Mouse (Mus musculus) midbrain, embryonic 10.5 days (tissue): ENCODE measurements around the gene Lyzl4. TPM values are rescaled to one million over a fixed set of nuclear protein-coding genes. Genes with fewer than 3 reads are reported as not detected.
"Not testable (repeated sequence)": the region's sequence is repeated elsewhere in the genome, so short reads cannot be mapped to it uniquely, and the experiment has no call there.

Source experiments
- DNase-seq: peaks from one replicate; pipeline ENCODE4 v3.0.0-alpha.2; 2017; ENCODE audit warnings: low spot score
- H3K27ac ChIP-seq: fragments of 300-500 bp; sonication (generic); replicated peaks from 2 replicates; pipeline ENCODE4 v1.5.1; 2016; ENCODE audit warnings: mild to moderate bottlenecking
- H3K27me3 ChIP-seq: fragments of 300-500 bp; sonication (generic); 2 replicates; pipeline ENCODE4 v1.6.1; 2016; ENCODE audit warnings: low read depth, mild to moderate bottlenecking; ENCODE audit not compliant: poor library complexity, severe bottlenecking
- H3K36me3 ChIP-seq: fragments of 300-500 bp; sonication (generic); 2 replicates; pipeline ENCODE4 v1.6.1; 2016; ENCODE audit warnings: mild to moderate bottlenecking, moderate library complexity
- H3K4me1 ChIP-seq: fragments of 300-500 bp; sonication (generic); 2 replicates; pipeline ENCODE4 v1.6.1; 2016
- H3K4me3 ChIP-seq: fragments of 300-500 bp; sonication (generic); 2 replicates; pipeline ENCODE4 v1.5.1; 2016; ENCODE audit warnings: mild to moderate bottlenecking, moderate library complexity
- H3K9me3 ChIP-seq: fragments of 300-500 bp; sonication (generic); replicated peaks from 2 replicates; pipeline ENCODE4 v1.6.1; 2016; ENCODE audit warnings: mild to moderate bottlenecking
- WGBS: fragments of 180-500 bp; shearing (Covaris S2); methylation state at CpG from one replicate; pipeline ENCODE4 v1.1.7; 2016; 5-methylcytosine and 5-hydroxymethylcytosine counted together
- polyA plus RNA-seq: library from polyadenylated mRNA; unstranded; fragments of >200 nt; fragmentation: Nextera tagmentation; extraction: Ambion mirVana; gene quantifications from 2 replicates; pipeline ENCODE4 v1.2.1, GENCODE M21; 2016

Lyzl4 gene
- polyA plus RNA-seq, 1 experiment from 2014 or later, result not detected

- no peaks in the 10 kb centered on the region for H3K36me3 ChIP-seq
- peaks cover 2% of the 10 kb centered on the region; the same call in 1 of the 2 replicates for H3K4me1 ChIP-seq
- no peaks in the 10 kb centered on the region for H3K9me3 ChIP-seq
- H3K27ac ChIP-seq, result no peak overlapping the region
- H3K4me3 ChIP-seq, result no peak overlapping the region
- H3K27me3 ChIP-seq, result 0 out of 2 replicates have a peak, but pooled peaks cover 4% of the 10 kb centered on the region
- DNase-seq, result no peak
Observed at GRCm38 (mm10) chr9:121614241-121614757, 27.6 kb downstream of the Lyzl4 start.

GRCm38 (mm10) chr9:121613192-121613591 is 28.7 kb downstream of the Lyzl4 start:
- no peaks in the 10 kb centered on the region for H3K36me3 ChIP-seq
- WGBS, result 83% methylated on average over 5 of the region's 5 CpGs
- no peaks in the 10 kb centered on the region for H3K27me3 ChIP-seq
- H3K9me3 ChIP-seq, result no peaks in the 10 kb centered on the region
- H3K4me1 ChIP-seq, result no peaks in the 10 kb centered on the region
- no peak for DNase-seq
- no peak overlapping the region for H3K27ac ChIP-seq
- H3K4me3 ChIP-seq, result no peak overlapping the region

- H3K27me3 ChIP-seq, result no peaks in the 10 kb centered on the region
- no peaks in the 10 kb centered on the region for H3K4me1 ChIP-seq
- no peak overlapping the region for H3K27ac ChIP-seq
- H3K36me3 ChIP-seq, result no peaks in the 10 kb centered on the region
- no peak for DNase-seq
- no peaks in the 10 kb centered on the region for H3K9me3 ChIP-seq
- WGBS, result 86% methylated on average over 6 of the region's 6 CpGs
- H3K4me3 ChIP-seq, result no peak overlapping the region
Observed at GRCm38 (mm10) chr9:121609381-121609780, 32.5 kb downstream of the Lyzl4 start.

- no peak for DNase-seq
- H3K4me3 ChIP-seq, result no peak overlapping the region
- WGBS, result 61% methylated on average over 1 of the region's 1 CpGs
- H3K4me1 ChIP-seq, result no peaks in the 10 kb centered on the region
- no peaks in the 10 kb centered on the region for H3K36me3 ChIP-seq
- no peaks in the 10 kb centered on the region for H3K27me3 ChIP-seq
- H3K9me3 ChIP-seq, result no peaks in the 10 kb centered on the region
- H3K27ac ChIP-seq, result no peak overlapping the region
Observed at GRCm38 (mm10) chr9:121606498-121607096, 35.3 kb downstream of the Lyzl4 start.

- H3K4me3 ChIP-seq, result no peak overlapping the region
- H3K36me3 ChIP-seq, result no peaks in the 10 kb centered on the region
- H3K4me1 ChIP-seq, result peaks cover 8% of the 10 kb centered on the region
- no peaks in the 10 kb centered on the region for H3K27me3 ChIP-seq
- WGBS, result 57% methylated on average over 12 of the region's 12 CpGs
- H3K9me3 ChIP-seq, result no peaks in the 10 kb centered on the region
- no peak overlapping the region for H3K27ac ChIP-seq
- peak; percentile 83 for DNase-seq
Observed at GRCm38 (mm10) chr9:121605414-121606278, 36.2 kb downstream of the Lyzl4 start.

- H3K4me3 ChIP-seq, result no peak overlapping the region
- no peak for DNase-seq
- H3K27ac ChIP-seq, result 0 out of 2 replicates have a peak overlapping the region, but pooled peaks have one; percentile 23
- H3K36me3 ChIP-seq, result no peaks in the 10 kb centered on the region
- H3K9me3 ChIP-seq, result no peaks in the 10 kb centered on the region
- no peaks in the 10 kb centered on the region for H3K27me3 ChIP-seq
- peaks cover 16% of the 10 kb centered on the region for H3K4me1 ChIP-seq
- WGBS, result 88% methylated on average over 2 of the region's 2 CpGs
Observed at GRCm38 (mm10) chr9:121602381-121602780, 39.5 kb downstream of the Lyzl4 start.

GRCm38 (mm10) chr9:121600861-121601427 is 41.0 kb downstream of the Lyzl4 start:
- Histone ChIP-seq H3K27me3 (no peaks in the 10 kb centered on the region), H3K27ac (no peak overlapping the region; the same call in 1 of the 2 replicates), H3K36me3 (no peaks in the 10 kb centered on the region), H3K4me1 (peaks cover 16% of the 10 kb centered on the region), H3K4me3 (no peak overlapping the region), H3K9me3 (no peaks in the 10 kb centered on the region)
- WGBS, result 45% methylated on average over 6 of the region's 6 CpGs
- no peak for DNase-seq

GRCm38 (mm10) chr9:121600201-121600860 is 41.6 kb downstream of the Lyzl4 start:
- WGBS, result 69% methylated on average over 13 of the region's 13 CpGs
- Histone ChIP-seq H3K27me3 (no peaks in the 10 kb centered on the region), H3K36me3 (no peaks in the 10 kb centered on the region), H3K4me3 (no peak overlapping the region), H3K4me1 (peaks cover 16% of the 10 kb centered on the region), H3K27ac (no peak overlapping the region), H3K9me3 (no peaks in the 10 kb centered on the region)
- DNase-seq, result no peak

GRCm38 (mm10) chr9:121599551-121599950 is 42.3 kb downstream of the Lyzl4 start:
- Histone ChIP-seq H3K27me3 (no peaks in the 10 kb centered on the region), H3K36me3 (no peaks in the 10 kb centered on the region), H3K27ac (no peak overlapping the region), H3K9me3 (no peaks in the 10 kb centered on the region), H3K4me1 (peaks cover 16% of the 10 kb centered on the region), H3K4me3 (no peak overlapping the region)
- no peak for DNase-seq
- 85% methylated on average over 6 of the region's 6 CpGs for WGBS

GRCm38 (mm10) chr9:121598106-121598505 is 43.8 kb downstream of the Lyzl4 start:
- WGBS, result 84% methylated on average over 2 of the region's 2 CpGs
- Histone ChIP-seq H3K27me3 (no peaks in the 10 kb centered on the region), H3K27ac (no peak overlapping the region), H3K4me1 (peaks cover 16% of the 10 kb centered on the region), H3K36me3 (no peaks in the 10 kb centered on the region), H3K4me3 (no peak overlapping the region), H3K9me3 (no peaks in the 10 kb centered on the region)
- DNase-seq, result no peak

- no peaks in the 10 kb centered on the region for H3K4me1 ChIP-seq
- H3K27me3 ChIP-seq, result no peaks in the 10 kb centered on the region
- H3K36me3 ChIP-seq, result no peaks in the 10 kb centered on the region
- no peak overlapping the region for H3K27ac ChIP-seq
- H3K9me3 ChIP-seq, result no peaks in the 10 kb centered on the region
- no peak for DNase-seq
- WGBS, result 76% methylated on average over 4 of the region's 4 CpGs
- H3K4me3 ChIP-seq, result no peak overlapping the region
Observed at GRCm38 (mm10) chr9:121594771-121595170, 47.1 kb downstream of the Lyzl4 start.

- H3K4me1 ChIP-seq, H3K27me3 ChIP-seq, DNase-seq, H3K36me3 ChIP-seq, H3K9me3 ChIP-seq, H3K4me3 ChIP-seq, H3K27ac ChIP-seq: not testable (repeated sequence)
- 84% methylated on average over 3 of the region's 3 CpGs for WGBS
Observed at GRCm38 (mm10) chr9:121593768-121594167, 48.1 kb downstream of the Lyzl4 start.
